Mouse (Mus musculus): Measurements from ENCODE around the gene Tarsl2. TPM values are rescaled to one million over a fixed set of nuclear protein-coding genes. Genes with fewer than 3 reads are reported as not detected.

Tarsl2 gene
- total and polyA plus RNA-seq, 3 experiments, result 9.8 to 33.4 (median 29.8) TPM

DNA sequence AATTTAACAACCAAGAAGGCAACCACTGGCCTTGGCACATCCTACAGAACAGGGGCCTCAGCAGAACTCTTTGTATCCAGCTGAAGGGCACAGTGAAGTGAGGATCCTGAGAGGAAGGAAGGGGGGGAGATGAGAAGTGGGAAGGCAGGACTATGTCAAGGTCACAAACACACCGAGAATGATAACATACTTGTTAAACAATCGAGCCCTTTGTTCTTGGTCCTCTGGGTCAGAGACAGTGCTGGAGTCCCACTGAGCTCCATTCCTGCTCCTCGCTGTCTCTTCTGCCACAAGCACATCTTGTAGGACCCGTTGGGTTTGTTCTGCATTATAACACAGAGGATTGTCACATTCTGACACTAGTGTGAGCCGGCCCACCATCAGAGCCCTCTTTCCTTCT lies 14.0 kb upstream of the Tarsl2 start:
- Histone ChIP-seq H3K27ac (no peak overlapping the region), H3K4me1 (ENCODE audit: control insufficient read depth, insufficient read depth, low read length) (no peaks in the 10 kb centered on the region), H3K27me3 (ENCODE audit: control insufficient read depth, insufficient read depth, low read length) (no peaks in the 10 kb centered on the region), H3K79me2 (replicated peaks; ENCODE audit: control insufficient read depth, insufficient read depth, low read length) (no peaks in the 10 kb centered on the region), H3K36me3 (ENCODE audit: control insufficient read depth, insufficient read depth, low read length) (no peaks in the 10 kb centered on the region), H3K9ac (ENCODE audit: low read depth, low read length) (no peak overlapping the region), H3K4me3 (no peak overlapping the region)
- DNase-seq, result no peak
- TF ChIP-seq EP300 (IDR thresholded peaks at IDR 0.05; ENCODE audit: insufficient read depth, low read depth, low read length), result no peak
- no peak for TF ChIP-seq CTCF (IDR thresholded peaks at IDR 0.05)
- intact Hi-C loops (cut with DNase I), result no loop called here
- 47% methylated on average over 5 of the region's 5 CpGs for WGBS

DNA sequence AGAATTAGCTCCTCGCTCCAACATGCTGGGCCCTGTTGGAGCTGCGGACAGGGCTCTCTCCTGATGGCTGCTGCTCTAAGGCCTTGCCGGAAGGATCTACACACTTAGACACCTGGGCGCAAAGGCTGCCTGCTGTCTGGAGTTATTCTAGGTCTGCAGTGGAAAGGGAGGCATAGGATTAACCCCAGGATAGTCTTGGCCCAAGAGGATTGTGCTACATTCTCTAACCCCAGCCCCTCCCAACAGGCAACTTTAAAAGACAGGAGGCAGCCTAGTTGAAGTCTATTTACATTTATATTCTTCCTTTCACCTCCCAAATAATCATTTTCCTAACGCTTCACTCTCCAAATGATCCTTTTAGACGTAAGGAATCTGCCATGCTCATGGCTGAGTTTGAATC lies 8.9 kb upstream of the Tarsl2 start:
- H3K4me1 ChIP-seq (ENCODE audit: control insufficient read depth, insufficient read depth, low read length), result no peaks in the 10 kb centered on the region
- WGBS, result 91% methylated on average over 6 of the region's 6 CpGs
- no peaks in the 10 kb centered on the region for H3K27me3 ChIP-seq (ENCODE audit: control insufficient read depth, insufficient read depth, low read length)
- H3K36me3 ChIP-seq (ENCODE audit: control insufficient read depth, insufficient read depth, low read length), result no peaks in the 10 kb centered on the region
- no peak for TF ChIP-seq EP300 (IDR thresholded peaks at IDR 0.05; ENCODE audit: insufficient read depth, low read depth, low read length)
- TF ChIP-seq POLR2A (IDR thresholded peaks at IDR 0.05; ENCODE audit: insufficient read depth, low read depth, low read length), result no peak
- no peak for TF ChIP-seq CTCF (IDR thresholded peaks at IDR 0.05)
- H3K9ac ChIP-seq (ENCODE audit: low read depth, low read length), result no peak overlapping the region
- intact Hi-C loops (cut with DNase I), result no loop called here
- H3K4me3 ChIP-seq, result no peak overlapping the region
- no peak overlapping the region for H3K27ac ChIP-seq
- H3K79me2 ChIP-seq (replicated peaks; ENCODE audit: control insufficient read depth, insufficient read depth, low read length), result no peaks in the 10 kb centered on the region
- no peak for DNase-seq

DNA sequence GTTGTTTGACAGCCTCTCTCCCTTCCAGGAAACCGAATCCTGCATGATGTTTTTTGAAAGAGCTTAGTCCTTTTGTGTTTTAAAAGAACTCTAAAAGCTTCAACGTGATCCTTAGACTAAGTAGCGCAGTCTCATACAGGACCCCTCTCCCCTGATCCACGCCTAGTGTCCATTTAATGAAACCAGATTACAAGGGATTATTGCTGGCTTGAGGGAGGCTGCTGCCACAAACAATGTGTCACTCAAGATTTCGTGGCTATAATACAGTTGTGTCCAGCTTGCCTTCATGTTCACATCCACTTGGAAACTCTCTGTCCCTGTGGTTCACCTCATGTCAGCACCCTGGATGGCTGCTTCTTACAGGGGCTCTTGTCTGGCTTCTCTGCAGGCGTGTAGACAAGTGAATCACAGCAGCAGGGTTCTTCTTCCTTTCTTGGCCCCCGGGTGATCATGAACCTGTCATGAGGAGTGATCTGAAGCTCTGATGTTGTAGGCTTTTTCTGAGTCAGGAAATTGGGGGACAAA lies 8.3 kb upstream of the Tarsl2 start:
- Histone ChIP-seq H3K36me3 (ENCODE audit: control insufficient read depth, insufficient read depth, low read length) (no peaks in the 10 kb centered on the region), H3K4me1 (ENCODE audit: control insufficient read depth, insufficient read depth, low read length) (no peaks in the 10 kb centered on the region), H3K27me3 (ENCODE audit: control insufficient read depth, insufficient read depth, low read length) (no peaks in the 10 kb centered on the region), H3K9ac (ENCODE audit: low read depth, low read length) (no peak overlapping the region), H3K79me2 (replicated peaks; ENCODE audit: control insufficient read depth, insufficient read depth, low read length) (no peaks in the 10 kb centered on the region), H3K27ac (no peak overlapping the region), H3K4me3 (no peak overlapping the region)
- 66% methylated on average over 7 of the region's 7 CpGs for WGBS
- TF ChIP-seq POLR2A (IDR thresholded peaks at IDR 0.05; ENCODE audit: insufficient read depth, low read depth, low read length), result no peak
- no peak for TF ChIP-seq CTCF (IDR thresholded peaks at IDR 0.05)
- no peak for DNase-seq
- intact Hi-C loops (cut with DNase I), result no loop called here

DNA sequence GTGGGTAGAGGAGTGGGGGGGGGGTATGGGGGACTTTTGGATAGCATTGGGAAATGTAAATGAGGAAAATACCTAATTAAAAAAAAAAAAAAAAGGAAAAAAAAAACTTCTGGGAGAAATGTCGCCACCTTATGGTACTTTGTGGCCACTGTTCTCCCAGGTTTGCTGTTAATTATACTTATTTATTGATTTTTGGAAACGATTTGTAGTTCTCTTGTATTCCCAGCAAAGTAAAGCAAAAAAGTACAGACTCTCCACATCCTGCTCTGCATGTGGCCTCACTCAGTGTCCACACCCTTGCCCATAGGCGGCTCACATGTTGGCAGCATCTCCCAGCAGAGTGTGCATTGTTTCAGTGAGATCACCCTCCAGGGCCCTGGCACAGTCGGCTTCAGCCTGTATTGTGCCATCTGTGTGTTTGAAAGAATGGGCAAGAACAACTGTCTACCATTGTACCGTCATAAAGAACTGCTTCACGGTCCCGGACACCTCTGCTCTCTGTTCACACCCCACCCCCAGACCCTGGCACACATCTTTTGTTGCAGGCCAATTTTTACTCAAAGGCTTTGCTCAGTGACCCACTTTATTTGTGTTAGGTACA lies 6.4 kb upstream of the Tarsl2 start:
- no peak overlapping the region for H3K27ac ChIP-seq
- no peak for DNase-seq
- H3K79me2 ChIP-seq (replicated peaks; ENCODE audit: control insufficient read depth, insufficient read depth, low read length), result no peaks in the 10 kb centered on the region
- TF ChIP-seq CTCF (IDR thresholded peaks at IDR 0.05) (peak; percentile 56), EP300 (IDR thresholded peaks at IDR 0.05; ENCODE audit: insufficient read depth, low read depth, low read length) (no peak), POLR2A (IDR thresholded peaks at IDR 0.05; ENCODE audit: insufficient read depth, low read depth, low read length) (no peak)
- H3K36me3 ChIP-seq (ENCODE audit: control insufficient read depth, insufficient read depth, low read length), result no peaks in the 10 kb centered on the region
- no peak overlapping the region for H3K9ac ChIP-seq (ENCODE audit: low read depth, low read length)
- no peaks in the 10 kb centered on the region for H3K4me1 ChIP-seq (ENCODE audit: control insufficient read depth, insufficient read depth, low read length)
- 71% methylated on average over 7 of the region's 7 CpGs for WGBS
- intact Hi-C loops (cut with DNase I), result no loop called here
- H3K27me3 ChIP-seq (ENCODE audit: control insufficient read depth, insufficient read depth, low read length), result no peaks in the 10 kb centered on the region
- H3K4me3 ChIP-seq, result no peak overlapping the region

DNA sequence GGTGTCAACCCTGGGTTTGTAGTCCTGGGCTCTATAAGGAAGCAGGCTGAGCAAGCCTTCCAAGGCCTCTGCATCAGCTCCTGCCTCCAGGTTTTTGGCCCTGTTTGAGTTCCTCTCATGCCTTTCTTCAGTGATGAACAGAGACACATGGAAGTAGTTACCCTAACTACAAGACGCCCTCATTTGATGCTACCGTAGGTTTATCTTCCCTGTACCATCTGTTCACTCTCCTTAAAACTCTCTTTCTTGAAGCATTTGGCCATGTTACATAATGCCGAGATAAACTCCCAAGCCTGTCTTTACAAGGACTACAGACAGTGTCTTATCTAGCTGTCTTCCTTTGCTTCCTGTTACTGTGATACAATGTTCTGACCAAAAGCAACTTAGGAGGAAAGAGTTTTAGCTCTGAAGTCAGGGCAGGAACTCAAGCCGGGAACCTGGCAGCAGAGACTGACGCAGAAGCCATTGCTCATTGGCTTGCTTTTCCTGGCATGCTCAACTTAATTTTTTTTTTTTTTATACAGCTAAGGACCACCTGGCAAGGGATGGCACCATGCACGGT lies 4.8 kb upstream of the Tarsl2 start:
- no peak overlapping the region for H3K27ac ChIP-seq
- TF ChIP-seq POLR2A (IDR thresholded peaks at IDR 0.05; ENCODE audit: insufficient read depth, low read depth, low read length) (no peak), CTCF (IDR thresholded peaks at IDR 0.05) (no peak), EP300 (IDR thresholded peaks at IDR 0.05; ENCODE audit: insufficient read depth, low read depth, low read length) (no peak)
- H3K36me3 ChIP-seq (ENCODE audit: control insufficient read depth, insufficient read depth, low read length), result no peaks in the 10 kb centered on the region
- no peaks in the 10 kb centered on the region for H3K27me3 ChIP-seq (ENCODE audit: control insufficient read depth, insufficient read depth, low read length)
- intact Hi-C loops (cut with DNase I), result loop anchor here (5.0 to 10.0 kb wide), 2 partner anchors 52 to 325 kb away; partner anchors contain the start of gene Tm2d3
- H3K9ac ChIP-seq (ENCODE audit: low read depth, low read length), result no peak overlapping the region
- peaks cover 2% of the 10 kb centered on the region; the same call in 1 of the 2 replicates for H3K4me1 ChIP-seq (ENCODE audit: control insufficient read depth, insufficient read depth, low read length)
- 27% methylated on average over 6 of the region's 6 CpGs for WGBS
- no peak overlapping the region for H3K4me3 ChIP-seq
- no peak for DNase-seq
- H3K79me2 ChIP-seq (replicated peaks; ENCODE audit: control insufficient read depth, insufficient read depth, low read length), result no peaks in the 10 kb centered on the region

DNA sequence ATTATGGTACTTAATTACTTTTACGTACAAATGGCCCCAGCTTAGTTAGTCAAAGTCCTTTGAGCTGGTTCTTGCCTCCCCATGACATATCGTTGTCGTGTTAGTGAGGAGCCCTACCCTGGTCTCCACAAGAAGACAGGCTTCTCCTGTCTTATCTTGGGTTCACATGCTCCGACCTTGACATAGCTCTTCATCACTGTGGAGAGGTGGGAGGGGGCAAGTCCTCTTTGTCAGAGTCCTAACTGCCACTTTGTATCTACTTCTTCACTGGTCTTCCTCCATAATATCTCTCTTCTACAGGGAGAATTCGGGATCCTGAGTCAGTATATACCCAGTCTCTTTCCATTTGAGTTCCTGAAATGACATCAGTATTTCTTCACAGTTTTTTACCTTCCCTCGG lies 4.0 kb upstream of the Tarsl2 start:
- intact Hi-C loops (cut with DNase I), result loop anchor here (5.0 to 10.0 kb wide), 2 partner anchors 52 to 326 kb away; partner anchors contain the start of gene Tm2d3
- Histone ChIP-seq H3K36me3 (ENCODE audit: control insufficient read depth, insufficient read depth, low read length) (no peaks in the 10 kb centered on the region), H3K27me3 (ENCODE audit: control insufficient read depth, insufficient read depth, low read length) (no peaks in the 10 kb centered on the region), H3K79me2 (replicated peaks; ENCODE audit: control insufficient read depth, insufficient read depth, low read length) (no peaks in the 10 kb centered on the region), H3K27ac (no peak overlapping the region), H3K9ac (ENCODE audit: low read depth, low read length) (no peak overlapping the region), H3K4me1 (ENCODE audit: control insufficient read depth, insufficient read depth, low read length) (peaks cover 2% of the 10 kb centered on the region; the same call in 1 of the 2 replicates), H3K4me3 (no peak overlapping the region)
- 58% methylated on average over 6 of the region's 6 CpGs for WGBS
- TF ChIP-seq POLR2A (IDR thresholded peaks at IDR 0.05; ENCODE audit: insufficient read depth, low read depth, low read length), result no peak
- no peak for TF ChIP-seq CTCF (IDR thresholded peaks at IDR 0.05)
- no peak for TF ChIP-seq EP300 (IDR thresholded peaks at IDR 0.05; ENCODE audit: insufficient read depth, low read depth, low read length)
- DNase-seq, result no peak

Data from heart, adult 2 months (tissue).